Mouse (Mus musculus) gastrocnemius, adult 18-20 months (tissue): ENCODE data around the gene Prl8a9. TPM values are rescaled to one million over a fixed set of nuclear protein-coding genes. Genes with fewer than 3 reads are reported as not detected.

Experiments
- DNase-seq: peaks from one replicate; pipeline ENCODE4 v3.0.0; 2021; ENCODE audit warnings: low spot score
- long read RNA-seq, 2 experiments: library from polyadenylated mRNA; stranded (forward); transcript quantifications; one replicate each; pipeline ENCODE4 v2.0.0; 2021
- total RNA-seq, 2 experiments: library from RNA; stranded (reverse); gene quantifications; 2 replicates each; pipeline ENCODE4 v1.2.3; 2021

Gene Prl8a9
- total RNA-seq = not detected
- long read RNA-seq, experiment 1 = 0 reads
- long read RNA-seq, experiment 2 = 0 reads

GRCm38 (mm10) chr13:27564506-27564905 lies at the start of gene Prl8a9:
TSS of gene Prl8a9 (minus strand) at chr13:27564606.
- no peak for DNase-seq

GRCm38 (mm10) chr13:27610482-27610881 lies 46.1 kb upstream of the Prl8a9 start, which contains the start of gene Prl7b1:
TSS of gene Prl7b1 (minus strand) at chr13:27610582.
- DNase-seq = no peak

GRCm38 (mm10) chr13:27582071-27582470 lies 17.7 kb upstream of the Prl8a9 start, which contains the start of gene Prl8a1:
TSS of gene Prl8a1 (minus strand) at chr13:27582171.
- DNase-seq = no peak

DNA sequence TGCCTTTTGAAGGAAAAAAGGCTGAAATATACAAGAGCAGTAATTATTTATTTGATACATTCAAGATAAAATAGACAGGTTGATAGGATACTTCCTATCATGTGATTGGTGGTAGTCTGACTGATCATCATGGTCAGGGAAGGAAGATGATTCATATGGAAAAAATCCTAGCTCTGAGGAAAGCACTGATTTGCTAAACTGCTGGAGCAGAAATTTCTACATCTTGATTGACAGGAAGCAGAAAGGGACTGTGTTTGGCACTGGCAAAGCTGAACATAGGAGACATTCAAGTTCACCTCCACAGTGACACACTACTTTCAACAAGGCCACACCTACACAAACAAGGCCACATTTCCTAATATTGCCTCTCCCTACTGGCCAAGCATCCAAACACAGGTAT lies 11.1 kb downstream of the Prl8a9 start:
- DNase-seq = no peak

- no peak for DNase-seq
Measured at GRCm38 (mm10) chr13:27523156-27523555, 41.2 kb downstream of the Prl8a9 start.

GRCm38 (mm10) chr13:27513117-27513516 lies 51.3 kb downstream of the Prl8a9 start, which contains the start of gene Prl8a8:
TSS of gene Prl8a8 (minus strand) at chr13:27513217.
- no peak for DNase-seq

Other genes starting within 250 kb of the Prl8a9 start
- gene Prl8a2, start 218.9 kb downstream of the Prl8a9 start, total RNA-seq = not detected
- not detected for gene Prl2b1, start 173.8 kb downstream of the Prl8a9 start, total RNA-seq
- gene Prl8a6, start 125.9 kb downstream of the Prl8a9 start, total RNA-seq = not detected
- gene Prl8a8, start 51.4 kb downstream of the Prl8a9 start, total RNA-seq = not detected
- not detected for gene Prl8a1, start 17.6 kb upstream of the Prl8a9 start, total RNA-seq
- gene Prl7b1, start 46.0 kb upstream of the Prl8a9 start, total RNA-seq = not detected
- not detected for gene Prl7a1, start 77.9 kb upstream of the Prl8a9 start, total RNA-seq
- gene Prl7a2, start 103.4 kb upstream of the Prl8a9 start, total RNA-seq = not detected
- gene Prl7d1, start 152.1 kb upstream of the Prl8a9 start, total RNA-seq = not detected
- not detected for gene Prl7c1, start 216.2 kb upstream of the Prl8a9 start, total RNA-seq
- not detected for gene Prl2a1, start 237.0 kb upstream of the Prl8a9 start, total RNA-seq